Mouse (Mus musculus): ENCODE results near the gene Tceal9.
A peak's percentile ranks its signal among the peaks of the same experiment; 100 is the strongest.
"Not testable (repeated sequence)": the region's sequence is repeated elsewhere in the genome, so short reads cannot be mapped to it uniquely, and the experiment has no call there.

Tceal9 gene

GRCm38 (mm10) chrX:136244574-136245229, at the start of gene Tceal9:
Gene Tceal9 (plus strand): TSS chrX:136245079.
- DNase-seq (ENCODE audit: low spot score in 2 of 2) = peak; percentile 78 to 86

GRCm38 (mm10) chrX:136195193-136195944, 49.5 kb upstream of the Tceal9 start:
- DNase-seq (ENCODE audit: low spot score in 2 of 2) = no peak

- no peak for DNase-seq (ENCODE audit: low spot score in 2 of 2)
Measured at GRCm38 (mm10) chrX:136196873-136197272, 48.0 kb upstream of the Tceal9 start.

GRCm38 (mm10) chrX:136203257-136203656, 41.6 kb upstream of the Tceal9 start:
- peak in 1 of 2 experiments; percentile 23 for DNase-seq (ENCODE audit: low spot score in 2 of 2)

GRCm38 (mm10) chrX:136203664-136204066, 41.2 kb upstream of the Tceal9 start, which contains the start of gene Tceal5:
Gene Tceal5 (minus strand): TSS chrX:136203876.
- peak; percentile 75 to 88 for DNase-seq (ENCODE audit: low spot score in 2 of 2)

- no peak for DNase-seq (ENCODE audit: low spot score in 2 of 2)
Measured at GRCm38 (mm10) chrX:136204406-136204805, 40.5 kb upstream of the Tceal9 start.

- no peak for DNase-seq (ENCODE audit: low spot score in 2 of 2)
Measured at GRCm38 (mm10) chrX:136213396-136213795, 31.5 kb upstream of the Tceal9 start.

- not testable (repeated sequence) for DNase-seq (ENCODE audit: low spot score in 2 of 2)
Measured at GRCm38 (mm10) chrX:136214729-136215677, 29.9 kb upstream of the Tceal9 start, which contains the start of the genes Tceal7 and Bex1. Gene Tceal7 (plus strand): TSS chrX:136214779. Gene Bex1 (minus strand): TSS chrX:136215513.

GRCm38 (mm10) chrX:136216303-136216702, 28.6 kb upstream of the Tceal9 start:
- DNase-seq (ENCODE audit: low spot score in 2 of 2) = no peak

GRCm38 (mm10) chrX:136223714-136224113, 21.2 kb upstream of the Tceal9 start:
- DNase-seq (ENCODE audit: low spot score in 2 of 2) = no peak

- no peak for DNase-seq (ENCODE audit: low spot score in 2 of 2)
Measured at GRCm38 (mm10) chrX:136227768-136228167, 17.1 kb upstream of the Tceal9 start.

GRCm38 (mm10) chrX:136238118-136238517, 6.8 kb upstream of the Tceal9 start:
- peak; percentile 27 to 52 for DNase-seq (ENCODE audit: low spot score in 2 of 2)

GRCm38 (mm10) chrX:136243181-136243580, 1.7 kb upstream of the Tceal9 start:
- DNase-seq (ENCODE audit: low spot score in 2 of 2) = no peak

- DNase-seq (ENCODE audit: low spot score in 2 of 2) = peak; percentile 25 to 32
Measured at GRCm38 (mm10) chrX:136245521-136246071, 717 bp downstream of the Tceal9 start.

- DNase-seq (ENCODE audit: low spot score in 2 of 2) = no peak
Measured at GRCm38 (mm10) chrX:136248811-136249210, 3.9 kb downstream of the Tceal9 start.

- no peak for DNase-seq (ENCODE audit: low spot score in 2 of 2)
Measured at GRCm38 (mm10) chrX:136249671-136250070, 4.8 kb downstream of the Tceal9 start.

GRCm38 (mm10) chrX:136252023-136252729, 7.3 kb downstream of the Tceal9 start:
- no peak for DNase-seq (ENCODE audit: low spot score in 2 of 2)

- DNase-seq (ENCODE audit: low spot score in 2 of 2) = no peak
Measured at GRCm38 (mm10) chrX:136267720-136268119, 22.8 kb downstream of the Tceal9 start.

GRCm38 (mm10) chrX:136268173-136268572, 23.3 kb downstream of the Tceal9 start:
- DNase-seq (ENCODE audit: low spot score in 2 of 2) = no peak

GRCm38 (mm10) chrX:136269743-136270392, 25.0 kb downstream of the Tceal9 start, which contains the start of gene Bex3:
Gene Bex3 (plus strand): TSS chrX:136270253.
- peak; percentile 75 to 77 for DNase-seq (ENCODE audit: low spot score in 2 of 2)

All from right cerebral cortex, postnatal 10 days (tissue).